Comparison of ENCODE assay signal across 23 mouse cellular contexts in genomic region chr4:63759931-63760330, GRCm38 (mm10). TPM values are rescaled to one million over a fixed set of nuclear protein-coding genes. Genes with fewer than 3 reads are reported as not detected.
DNase-seq lines count a peak whose midpoint lies in the region; ATAC-seq and TF ChIP-seq lines count a peak whose summit lies in the region.
"Had no signal": no experiment of that assay in that cellular context is flagged by ENCODE, and none has a peak within 500 bp of the region (broad histone marks: within the 10 kb centered on the region; RNA-seq: fewer than 3 reads in every experiment).

No protein-coding gene starts in this region.

- intact Hi-C loops in heart, postnatal 10 days (cut with DNase I), result no loop called here

- WGBS in heart, embryonic 10.5 days, result 81% methylated on average over 3 of the region's 3 CpGs
- WGBS in hindbrain, embryonic 13.5 days, result 86% methylated on average over 3 of the region's 3 CpGs

- ATAC-seq in hindbrain, embryonic 13.5 days (ENCODE audit: low FRiP score), result no peak
- ATAC-seq: activated CD4-positive, CD25-positive, alpha-beta regulatory T cell, adult 4 months; CD4-positive, CD25-positive, alpha-beta regulatory T cell, adult 4 months; Patski had no signal

- DNase-seq in heart, embryonic 10.5 days (ENCODE audit: low spot score), result peak; percentile 38
- no peak for DNase-seq in heart, postnatal 10 days
- peak; percentile 72 for DNase-seq in CH12.LX (ENCODE audit: extremely low read depth)
- peak; percentile 37 for DNase-seq in Muller cell, postnatal 12 days (ENCODE audit: inconsistent ontology term)
- no peak for DNase-seq in adrenal gland, postnatal 14 days
- DNase-seq: adrenal gland, adult 2 months; adrenal gland, adult 8-10 months; adrenal gland, postnatal 10 days; adrenal gland, postnatal 25 days; adrenal gland, postnatal 36 days; B cell, adult 2 months; cerebellum, adult 11 months; cerebellum, adult 11-12 months; cerebellum, adult 18-20 months; cerebellum, adult 2 months; cerebellum, adult 8-10 months; cerebellum, adult 9-10 months had no signal

- H3K36me3 ChIP-seq in heart, embryonic 10.5 days, result no peaks in the 10 kb centered on the region
- H3K36me3 ChIP-seq in CH12.LX (replicated peaks in 1 of 2; ENCODE audit: control insufficient read depth in 1 of 2, insufficient read depth in 1 of 2, low read length in 1 of 2), result no peaks in the 10 kb centered on the region
- H3K36me3 ChIP-seq in hindbrain, embryonic 13.5 days, result no peaks in the 10 kb centered on the region
- H3K36me3 ChIP-seq: G1E had no signal

- H3K4me3 ChIP-seq in heart, embryonic 10.5 days, result no peak overlapping the region
- no peak overlapping the region for H3K4me3 ChIP-seq in CH12.LX (replicated peaks in 1 of 3; ENCODE audit: low read depth in 2 of 3, low read length in 2 of 3, poor library complexity in 1 of 3)
- no peak overlapping the region for H3K4me3 ChIP-seq in hindbrain, embryonic 13.5 days

- peak overlapping the region; percentile 42; the same call in 1 of the 2 replicates for H3K4me2 ChIP-seq in CH12.LX (ENCODE audit: insufficient read depth, low read depth, poor library complexity, severe bottlenecking)
- no peak overlapping the region for H3K4me2 ChIP-seq in hindbrain, embryonic 13.5 days

- H3K27me3 ChIP-seq in heart, embryonic 10.5 days (ENCODE audit: insufficient read depth, poor library complexity, severe bottlenecking), result no peaks in the 10 kb centered on the region
- H3K27me3 ChIP-seq in CH12.LX (replicated peaks), result peaks cover 3% of the 10 kb centered on the region
- H3K27me3 ChIP-seq in hindbrain, embryonic 13.5 days, result no peaks in the 10 kb centered on the region
- H3K27me3 ChIP-seq: Patski had no signal

- no peaks in the 10 kb centered on the region for H3K9me3 ChIP-seq in heart, embryonic 10.5 days
- no peaks in the 10 kb centered on the region for H3K9me3 ChIP-seq in CH12.LX (replicated peaks; ENCODE audit: low read length)
- H3K9me3 ChIP-seq in hindbrain, embryonic 13.5 days, result no peaks in the 10 kb centered on the region

- 0 out of 2 replicates have a peak overlapping the region, but pooled peaks have one; percentile 26 for H3K9ac ChIP-seq in CH12.LX (ENCODE audit: insufficient read depth, low read depth)
- no peak overlapping the region for H3K9ac ChIP-seq in hindbrain, embryonic 13.5 days

- dilution Hi-C loops in CH12.LX (cut with MboI; ENCODE audit: extremely low pct_ligation_motif_present, extremely low pct_unique_long_range_greater_than_20kb, low sequenced_read_pairs), result no loop called here

- H3K4me1 ChIP-seq in heart, embryonic 10.5 days, result 0 out of 2 replicates have a peak, but pooled peaks cover 3% of the 10 kb centered on the region
- peaks cover 42 to 87% of the 10 kb centered on the region in 2 experiments for H3K4me1 ChIP-seq in CH12.LX (ENCODE audit: control insufficient read depth in 1 of 2, insufficient read depth in 2 of 2)
- H3K4me1 ChIP-seq in hindbrain, embryonic 13.5 days (replicated peaks), result no peaks in the 10 kb centered on the region

- no peak; the same call in 1 of the 2 replicates for TF ChIP-seq RAD21 in CH12.LX (IDR thresholded peaks at IDR 0.05; ENCODE audit: low read depth, low read length)

- TF ChIP-seq POLR2A in CH12.LX (IDR thresholded peaks at IDR 0.05; ENCODE audit: low read depth, low read length), result no peak

- peak; percentile 85 for TF ChIP-seq EP300 in CH12.LX (IDR thresholded peaks at IDR 0.05; ENCODE audit: low read length)

- H3K79me2 ChIP-seq in CH12.LX (replicated peaks; ENCODE audit: control insufficient read depth, extremely low read depth, insufficient read depth, poor library complexity, severe bottlenecking), result no peaks in the 10 kb centered on the region

- TF ChIP-seq CTCF in CH12.LX (conservative IDR thresholded peaks at IDR 0.05 in 1 of 2, IDR thresholded peaks at IDR 0.05 in 1 of 2; ENCODE audit: low read depth in 2 of 2, low read length in 2 of 2), result no peak

- no peak overlapping the region for H3K27ac ChIP-seq in heart, embryonic 10.5 days
- peak overlapping the region; percentile 60; the same call in 1 of the 2 replicates for H3K27ac ChIP-seq in CH12.LX (ENCODE audit: insufficient read depth, low read depth)
- no peak overlapping the region for H3K27ac ChIP-seq in hindbrain, embryonic 13.5 days

- in situ Hi-C loops in CH12.LX (cut with MboI; ENCODE audit: low pct_ligation_motif_present, low pct_unique_long_range_greater_than_20kb, low sequenced_read_pairs), result loop anchor here (25.0 kb wide), 1 partner anchor 348 kb away; the partner anchor contains the start of gene Akna

TF ChIP-seq in CH12.LX, 34 proteins besides CTCF, POLR2A, EP300 and RAD21:
- TF ChIP-seq SIN3A (IDR thresholded peaks at IDR 0.05; ENCODE audit: low read length) (no peak), ETS1 (conservative IDR thresholded peaks at IDR 0.05; ENCODE audit: low read depth, low read length) (peak; percentile 96), USF2 (conservative IDR thresholded peaks at IDR 0.05; ENCODE audit: low read depth, low read length) (no peak), RCOR1 (conservative IDR thresholded peaks at IDR 0.05; ENCODE audit: low read depth, low read length) (0 out of 2 replicates have a peak, but pooled peaks have one; percentile 51), TCF12 (IDR thresholded peaks at IDR 0.05; ENCODE audit: low read depth, low read length) (peak; percentile 61; the same call in 1 of the 2 replicates), E2F4 (IDR thresholded peaks at IDR 0.05; ENCODE audit: insufficient replicate concordance, low read depth, low read length) (no peak), BHLHE40 (IDR thresholded peaks at IDR 0.05; ENCODE audit: low read depth, low read length) (peak; percentile 87), POLR2AphosphoS2 (IDR thresholded peaks at IDR 0.05; ENCODE audit: low read depth, low read length) (no peak), MEF2A (IDR thresholded peaks at IDR 0.05; ENCODE audit: borderline replicate concordance, low read depth, low read length) (peak; percentile 85), PAX5 (IDR thresholded peaks at IDR 0.05; ENCODE audit: low read length) (no peak), ZC3H11A (IDR thresholded peaks at IDR 0.05; ENCODE audit: low read depth, low read length) (no peak), USF1 (IDR thresholded peaks at IDR 0.05; ENCODE audit: low read depth, low read length) (no peak), HCFC1 (IDR thresholded peaks at IDR 0.05; ENCODE audit: low read depth, low read length) (no peak), JUND (conservative IDR thresholded peaks at IDR 0.05; ENCODE audit: low read depth, low read length) (0 out of 2 replicates have a peak, but pooled peaks have one; percentile 40), IRF4 (IDR thresholded peaks at IDR 0.05; ENCODE audit: low read depth, low read length) (peak; percentile 86), NELFE (IDR thresholded peaks at IDR 0.05; ENCODE audit: low read depth, low read length) (no peak), MAFK (IDR thresholded peaks at IDR 0.05; ENCODE audit: insufficient replicate concordance, low read length) (peak; percentile 54; the same call in 1 of the 2 replicates), UBTF (IDR thresholded peaks at IDR 0.05; ENCODE audit: low read depth, low read length) (no peak), ZNF384 (IDR thresholded peaks at IDR 0.05; ENCODE audit: low read depth, low read length) (no peak)
TF ChIP-seq in CH12.LX: peak in this region for 8.

RNA-seq across cellular contexts. Expression of gene Tnfsf15, which starts 15.0 kb away (rescaled TPM):
- 0.14 and 0.19 TPM in 2 replicates for polyA plus RNA-seq in heart, embryonic 10.5 days (2016; fragmentation: Nextera tagmentation; extraction: Ambion mirVana)
- not detected for total RNA-seq in heart, postnatal 10 days (2021)
- total RNA-seq in CH12.LX (2012; rRNA removed) (62.5 and 93.9 TPM in 2 replicates), CH12.LX (2014; rRNA removed) (127 and 139 TPM in 2 replicates)
- 47.0 and 63.3 TPM in 2 replicates for polyA plus RNA-seq in CH12.LX (2012; ENCODE audit: insufficient read length, low read depth)
- 0.34 and 0.37 TPM in 2 replicates for total RNA-seq in adrenal gland, postnatal 14 days (2021)
- polyA plus RNA-seq in hindbrain, embryonic 13.5 days (2015; fragmentation: Nextera tagmentation; extraction: Ambion mirVana), result not detected in 2 replicates
- total RNA-seq: MEL had no signal
- polyA plus RNA-seq: adrenal gland, adult 2 months; G1E had no signal

Comparison
In these comparisons a context has a peak if more than half of its experiments do, and no peak if none do; other contexts are left out.
1. DNase-seq: peak in heart, embryonic 10.5 days (single experiment), CH12.LX (single experiment) and Muller cell, postnatal 12 days (single experiment); none in heart, postnatal 10 days (0 of 2) and adrenal gland, postnatal 14 days (single experiment).
2. RNA of gene Tnfsf15, which starts 15.0 kb away (total RNA-seq): 62.5 to 139 TPM in CH12.LX; 0.34 to 0.37 TPM in adrenal gland, postnatal 14 days and not detected in heart, postnatal 10 days; every median in the first group is over 10 times any median in the second.